Mouse (Mus musculus) ES-E14 (cell line): Measurements from ENCODE around the gene 2610507B11Rik.

Experiments used
- CHD2 ChIP-seq: IDR thresholded peaks from 2 replicates; pipeline ENCODE4 v1.6.1; 2014; ENCODE audit warnings: mild to moderate bottlenecking, low read depth, low read length, inconsistent platforms
- HCFC1 ChIP-seq: IDR thresholded peaks from 2 replicates; pipeline ENCODE4 v1.6.1; 2012; ENCODE audit warnings: low read length, inconsistent platforms, borderline replicate concordance; ENCODE audit not compliant: insufficient read depth
- MAFK ChIP-seq: IDR thresholded peaks from 2 replicates; pipeline ENCODE4 v1.6.1; 2014; ENCODE audit warnings: mild to moderate bottlenecking, low read depth, low read length, inconsistent platforms; ENCODE audit not compliant: insufficient read depth
- ZC3H11A ChIP-seq: IDR thresholded peaks from 2 replicates; pipeline ENCODE4 v1.6.1; 2012; ENCODE audit warnings: low read depth, mild to moderate bottlenecking, inconsistent platforms, low read length, borderline replicate concordance
- ZNF384 ChIP-seq: IDR thresholded peaks from 2 replicates; pipeline ENCODE4 v1.6.1; 2012; ENCODE audit warnings: low read depth, low read length, inconsistent platforms

GRCm38 (mm10) chr11:78260489-78261258, 878 bp upstream of the 2610507B11Rik start:
- TF ChIP-seq HCFC1 (no peak), ZNF384 (0 out of 2 replicates have a peak, but pooled peaks have one; percentile 15), MAFK (no peak), CHD2 (no peak), ZC3H11A (no peak)
